Mouse (Mus musculus): Measurements from ENCODE around the gene Jmjd4. TPM values are rescaled to one million over a fixed set of nuclear protein-coding genes. Genes with fewer than 3 reads are reported as not detected.

The Jmjd4 gene
- polyA plus RNA-seq, 1 experiment: 3.8 TPM

GRCm38 (mm10) chr11:59460459-59460858 lies 10.6 kb downstream of the Jmjd4 start:
- 97% methylated on average over 2 of the region's 2 CpGs for WGBS
- DNase-seq (ENCODE audit: low read depth, low spot score): no peak

GRCm38 (mm10) chr11:59471413-59472325 lies 21.8 kb downstream of the Jmjd4 start:
- WGBS: 3% methylated on average over 37 of the region's 37 CpGs
- DNase-seq (ENCODE audit: low read depth, low spot score): no peak

- peak; percentile 90 for DNase-seq (ENCODE audit: low read depth, low spot score)
- under 1% methylated on average over 19 of the region's 19 CpGs for WGBS
Measured at GRCm38 (mm10) chr11:59472326-59472677, 22.5 kb downstream of the Jmjd4 start, which contains the start of gene Zfp867. Zfp867 (minus strand) TSS chr11:59472474.

DNA sequence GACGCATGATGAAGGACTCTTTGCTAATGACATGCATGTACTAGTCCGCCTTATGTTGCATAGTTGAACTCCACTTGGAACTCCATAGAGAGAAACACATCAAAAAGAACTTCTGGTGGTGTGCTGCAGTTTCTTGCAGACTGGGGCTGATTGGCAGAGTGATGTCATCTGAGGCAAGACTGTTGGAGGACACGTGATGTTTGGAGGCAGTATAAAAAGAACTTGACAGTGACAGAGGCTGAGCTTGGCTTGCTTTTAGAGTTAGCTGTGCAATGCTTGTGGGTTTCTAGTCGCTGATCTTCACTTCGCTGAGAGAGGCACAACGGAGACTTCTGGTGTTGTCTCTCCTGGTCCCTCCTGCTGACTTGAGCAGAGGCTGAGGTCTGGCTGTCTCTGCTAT lies 27.4 kb downstream of the Jmjd4 start:
- 55% methylated on average over 6 of the region's 6 CpGs for WGBS
- no peak for DNase-seq (ENCODE audit: low read depth, low spot score)

DNA sequence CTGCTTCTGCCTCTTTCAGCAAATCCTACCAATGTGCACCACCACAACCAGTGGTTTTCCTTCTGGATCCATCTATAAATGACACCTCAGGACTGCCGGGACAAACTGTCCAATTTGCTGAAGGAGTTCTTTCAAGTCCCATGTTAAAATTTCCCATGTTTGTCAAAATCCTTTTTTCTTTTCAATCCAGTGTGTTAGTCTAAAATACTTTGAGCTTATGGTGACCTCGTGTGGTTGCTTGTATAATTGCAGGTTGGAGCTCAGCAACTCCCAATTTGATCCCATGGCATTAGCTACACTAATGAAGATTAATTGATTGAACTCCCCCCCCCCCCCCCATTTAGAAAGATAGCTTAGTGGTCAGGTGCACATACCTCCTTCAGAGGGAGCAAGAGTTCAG lies 33.4 kb downstream of the Jmjd4 start:
- no peak for DNase-seq (ENCODE audit: low read depth, low spot score)
- under 1% methylated on average over 2 of the region's 2 CpGs for WGBS

GRCm38 (mm10) chr11:59485641-59486040 lies 35.8 kb downstream of the Jmjd4 start:
- no peak for DNase-seq (ENCODE audit: low read depth, low spot score)
- WGBS: 55% methylated on average over 2 of the region's 2 CpGs

DNA sequence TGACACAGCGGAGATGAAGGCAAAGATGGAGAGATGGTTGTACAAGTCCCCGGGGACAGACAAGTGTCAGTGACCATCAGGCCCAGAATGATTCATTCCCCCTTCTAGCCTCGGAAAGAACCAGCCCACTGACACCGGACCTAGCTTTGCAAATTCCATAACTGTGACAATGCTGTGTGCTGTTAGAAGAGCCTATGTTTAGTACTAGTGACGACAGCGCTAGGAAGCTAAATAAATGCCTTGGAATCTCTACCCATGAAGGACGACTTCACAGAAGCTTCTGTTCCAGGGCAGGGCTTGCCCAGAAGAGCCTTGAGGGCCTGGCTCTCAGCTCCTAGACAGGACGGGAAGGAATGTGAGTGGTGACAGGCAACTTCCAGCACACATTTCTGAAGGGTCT lies 36.4 kb downstream of the Jmjd4 start:
- no peak for DNase-seq (ENCODE audit: low read depth, low spot score)
- 83% methylated on average over 8 of the region's 8 CpGs for WGBS

GRCm38 (mm10) chr11:59496672-59497310 lies 46.9 kb downstream of the Jmjd4 start:
- 69% methylated on average over 6 of the region's 6 CpGs for WGBS

GRCm38 (mm10) chr11:59497747-59498146 lies 47.9 kb downstream of the Jmjd4 start:
- WGBS: 94% methylated on average over 7 of the region's 7 CpGs
- no peak for DNase-seq (ENCODE audit: low read depth, low spot score)

More at GRCm38 (mm10) chr11:59496672-59497310, 46.9 kb downstream of the Jmjd4 start:
- no peak for DNase-seq (ENCODE audit: low read depth, low spot score)

GRCm38 (mm10) chr11:59501978-59502700 lies 52.3 kb downstream of the Jmjd4 start:
- WGBS: 87% methylated on average over 5 of the region's 5 CpGs
- no peak for DNase-seq (ENCODE audit: low read depth, low spot score)

- DNase-seq (ENCODE audit: low read depth, low spot score): peak; percentile 42
- 0% methylated on average over 21 of the region's 21 CpGs for WGBS
Measured at GRCm38 (mm10) chr11:59505351-59505838, 55.5 kb downstream of the Jmjd4 start.

DNA sequence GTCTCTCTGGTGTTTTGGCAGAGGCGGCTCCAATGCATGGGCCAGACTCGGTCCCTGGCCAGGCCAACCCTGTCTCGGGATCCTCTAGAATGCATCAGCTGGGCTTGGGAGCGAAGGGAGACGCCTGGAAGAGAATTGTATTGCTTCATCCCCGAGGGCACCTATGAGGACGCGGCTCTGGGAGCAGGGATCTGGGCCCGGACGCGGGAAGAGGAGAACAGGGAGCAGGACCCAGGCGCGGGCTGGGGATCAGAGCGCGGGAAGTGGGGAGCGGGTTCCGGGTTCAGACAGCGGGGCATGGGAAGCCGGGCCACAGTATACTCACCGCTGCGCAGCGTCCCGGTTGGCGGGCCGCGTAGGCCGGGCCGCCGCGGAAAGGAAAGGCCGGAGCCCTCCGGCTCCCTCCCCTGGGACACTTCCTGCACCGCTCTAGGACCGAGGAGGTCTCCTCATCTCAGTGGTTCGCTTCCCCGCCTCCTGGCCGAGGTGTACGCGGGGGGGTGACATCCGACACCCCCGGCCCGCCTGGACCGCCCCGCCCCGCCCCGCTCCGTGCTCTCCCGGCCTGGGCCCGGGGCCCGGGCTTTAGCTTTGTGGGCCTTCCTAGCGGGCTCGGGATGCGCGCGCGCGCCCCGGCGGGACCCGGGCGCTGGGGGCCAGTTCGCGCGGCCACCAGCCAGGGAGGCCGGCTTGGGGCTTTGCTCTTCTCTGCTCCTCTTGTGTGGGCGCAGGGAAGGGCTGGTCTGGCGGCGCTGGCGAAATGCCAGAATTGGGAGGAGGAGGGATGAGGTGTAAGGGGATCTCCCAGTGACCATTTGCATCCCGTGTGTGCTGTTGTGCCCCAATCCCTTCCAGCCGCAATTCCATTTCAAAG lies 56.2 kb downstream of the Jmjd4 start:
- WGBS: under 1% methylated on average over 61 of the region's 71 CpGs
- DNase-seq (ENCODE audit: low read depth, low spot score): peak; percentile 39

DNA sequence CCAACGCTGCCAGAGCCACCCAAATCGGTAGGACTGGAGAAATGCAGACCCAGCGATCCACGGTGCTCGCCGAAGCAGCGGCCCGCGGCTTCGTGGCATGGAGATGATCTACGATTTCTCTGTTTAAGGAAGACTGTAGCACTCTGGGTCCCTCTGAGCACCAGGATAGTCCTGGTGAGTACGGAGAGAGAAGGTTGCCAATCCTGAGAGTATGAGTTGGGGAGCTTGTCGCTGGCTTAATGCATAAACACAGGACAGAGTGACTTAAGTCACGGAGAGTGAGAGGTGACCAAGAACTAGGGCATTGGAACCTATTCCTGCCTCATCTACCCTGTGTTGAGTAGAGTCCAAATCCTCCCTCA lies 56.8 kb downstream of the Jmjd4 start:
- DNase-seq (ENCODE audit: low read depth, low spot score): no peak
- WGBS: 4% methylated on average over 14 of the region's 14 CpGs

Other genes starting within 250 kb of the Jmjd4 start
- gene Mrpl55, start 247.6 kb upstream of the Jmjd4 start, polyA plus RNA-seq (2012; rRNA removed): 36.9 and 46.1 TPM in 2 replicates
- gene 2310033P09Rik, start 241.7 kb upstream of the Jmjd4 start, polyA plus RNA-seq (2012; rRNA removed): 21.1 and 21.6 TPM in 2 replicates
- 693 and 778 TPM in 2 replicates for gene Arf1, start 221.8 kb upstream of the Jmjd4 start, polyA plus RNA-seq (2012; rRNA removed)
- not detected in 2 replicates for gene Wnt3a, start 159.3 kb upstream of the Jmjd4 start, polyA plus RNA-seq (2012; rRNA removed)
- gene Wnt9a, start 143.1 kb upstream of the Jmjd4 start, polyA plus RNA-seq (2012; rRNA removed): 1.0 and 1.4 TPM in 2 replicates
- gene Prss38, start 74.4 kb upstream of the Jmjd4 start, polyA plus RNA-seq (2012; rRNA removed): not detected in 2 replicates
- gene Snap47, start 1.1 kb downstream of the Jmjd4 start, polyA plus RNA-seq (2012; rRNA removed): 21.6 and 21.7 TPM in 2 replicates
- gene Zfp867, start 22.4 kb downstream of the Jmjd4 start, polyA plus RNA-seq (2012; rRNA removed): 0.46 and 0.48 TPM in 2 replicates
- 6.1 and 6.6 TPM in 2 replicates for gene Zkscan17, start 76.7 kb downstream of the Jmjd4 start, polyA plus RNA-seq (2012; rRNA removed)
- gene Nlrp3, start 91.5 kb downstream of the Jmjd4 start, polyA plus RNA-seq (2012; rRNA removed): 0.30 and 0.43 TPM in 2 replicates
- gene Olfr222, start 126.2 kb downstream of the Jmjd4 start, polyA plus RNA-seq (2012; rRNA removed): not detected in 2 replicates
- gene Olfr223, start 143.2 kb downstream of the Jmjd4 start, polyA plus RNA-seq (2012; rRNA removed): not detected in 2 replicates
- 59.1 and 72.2 TPM in 2 replicates for gene Mprip, start 211.3 kb downstream of the Jmjd4 start, polyA plus RNA-seq (2012; rRNA removed)

Data from large intestine, adult 2 months (tissue).